Mouse (Mus musculus) cerebellum, adult 2 months (tissue): Measurements from ENCODE around the gene Slc13a2. TPM values are rescaled to one million over a fixed set of nuclear protein-coding genes. Genes with fewer than 3 reads are reported as not detected.

ENCODE experiments used
- DNase-seq, 2 experiments: peaks; one replicate each; pipeline ENCODE4 v3.0.0; 2021
- H3K27ac ChIP-seq: fragments of 200-500 bp; 2 replicates; pipeline ENCODE4 v1.5.1; 2012; ENCODE audit warnings: low read length, control low read depth, inconsistent platforms; ENCODE audit not compliant: insufficient read depth
- H3K27me3 ChIP-seq: fragments of 200-500 bp; 2 replicates; pipeline ENCODE4 v1.6.1; 2012; ENCODE audit warnings: inconsistent platforms, mild to moderate bottlenecking, low read length, moderate library complexity; ENCODE audit not compliant: control insufficient read depth, insufficient read depth
- H3K4me1 ChIP-seq: fragments of 200-500 bp; 2 replicates; pipeline ENCODE4 v1.6.1; 2011; ENCODE audit warnings: low read length; ENCODE audit not compliant: control insufficient read depth, insufficient read depth
- H3K4me3 ChIP-seq: fragments of 200-500 bp; replicated peaks from 2 replicates; pipeline ENCODE3; 2011; ENCODE audit warnings: mild to moderate bottlenecking, low read depth, low read length, control low read depth; ENCODE audit not compliant: insufficient read depth
- CTCF ChIP-seq: fragments of 200-500 bp; IDR thresholded peaks from 2 replicates; pipeline ENCODE4 v1.5.1; 2011; ENCODE audit warnings: low read depth, mild to moderate bottlenecking, control low read depth, low read length, moderate library complexity, borderline replicate concordance; ENCODE audit not compliant: insufficient read depth
- POLR2A ChIP-seq: fragments of 200-500 bp; IDR thresholded peaks from 2 replicates; pipeline ENCODE4 v1.6.1; 2011; ENCODE audit warnings: low read length, control low read depth, borderline replicate concordance; ENCODE audit not compliant: insufficient read depth
- WGBS: fragments of 180-500 bp; shearing (Covaris S2); methylation state at CpG from one replicate; pipeline ENCODE4 v1.1.7; 2018; 5-methylcytosine and 5-hydroxymethylcytosine counted together
- polyA plus RNA-seq: library from polyadenylated mRNA; depleted of rRNA; stranded (reverse); fragments of >200 nt; gene quantifications from 2 replicates; pipeline ENCODE4 v1.2.3, GENCODE M21; 2012

The Slc13a2 gene
- polyA plus RNA-seq, 1 experiment = not detected

DNA sequence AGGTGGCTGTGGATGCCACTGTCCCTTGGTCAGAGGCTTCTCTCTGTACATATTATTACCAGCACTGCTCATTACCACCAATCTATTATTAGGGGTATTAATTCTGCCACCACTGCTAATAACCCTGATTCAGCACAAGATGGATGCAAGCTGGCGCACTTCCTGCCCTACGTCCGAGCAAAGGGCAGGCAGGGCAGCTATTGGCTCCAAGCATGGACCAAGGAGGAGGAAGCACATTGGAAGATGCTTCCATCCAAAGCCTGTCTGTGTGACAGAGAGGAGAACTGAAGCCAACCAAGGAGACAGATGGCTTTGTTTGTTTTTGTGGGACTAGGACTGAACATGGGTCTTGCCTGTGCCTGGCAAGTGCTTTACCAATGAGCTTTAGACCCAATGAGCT lies 41.0 kb downstream of the Slc13a2 start:
- 56% methylated on average over 3 of the region's 3 CpGs for WGBS
- TF ChIP-seq POLR2A (no peak), CTCF (no peak)
- no peak for DNase-seq
- Histone ChIP-seq H3K27me3 (no peaks in the 10 kb centered on the region), H3K4me3 (no peak overlapping the region), H3K27ac (no peak overlapping the region), H3K4me1 (peaks cover 4% of the 10 kb centered on the region; the same call in 1 of the 2 replicates)

DNA sequence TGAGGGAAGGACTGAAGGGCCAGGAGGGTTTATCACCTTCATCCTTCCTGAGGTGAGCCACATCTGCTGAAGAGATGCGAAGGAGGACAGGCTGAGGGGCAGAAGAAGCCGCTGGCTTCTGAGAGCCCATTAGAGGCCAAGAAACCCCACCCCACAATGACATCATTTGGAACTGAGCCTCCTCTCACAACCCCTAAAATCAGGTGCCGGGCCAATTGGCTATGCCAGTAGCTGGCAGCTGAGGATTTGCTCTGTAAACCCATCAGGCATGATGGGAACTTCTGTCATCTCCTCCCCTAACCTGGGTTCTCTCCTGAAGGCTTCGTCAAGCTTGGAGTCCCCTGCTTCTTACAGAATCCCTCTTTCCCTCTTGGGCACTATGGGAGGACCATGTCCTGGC lies 41.7 kb downstream of the Slc13a2 start:
- no peak for DNase-seq
- H3K4me3 ChIP-seq = no peak overlapping the region
- 14% methylated on average over 4 of the region's 4 CpGs for WGBS
- peaks cover 4% of the 10 kb centered on the region; the same call in 1 of the 2 replicates for H3K4me1 ChIP-seq
- TF ChIP-seq POLR2A (no peak), CTCF (no peak)
- H3K27me3 ChIP-seq = no peaks in the 10 kb centered on the region
- no peak overlapping the region for H3K27ac ChIP-seq

DNA sequence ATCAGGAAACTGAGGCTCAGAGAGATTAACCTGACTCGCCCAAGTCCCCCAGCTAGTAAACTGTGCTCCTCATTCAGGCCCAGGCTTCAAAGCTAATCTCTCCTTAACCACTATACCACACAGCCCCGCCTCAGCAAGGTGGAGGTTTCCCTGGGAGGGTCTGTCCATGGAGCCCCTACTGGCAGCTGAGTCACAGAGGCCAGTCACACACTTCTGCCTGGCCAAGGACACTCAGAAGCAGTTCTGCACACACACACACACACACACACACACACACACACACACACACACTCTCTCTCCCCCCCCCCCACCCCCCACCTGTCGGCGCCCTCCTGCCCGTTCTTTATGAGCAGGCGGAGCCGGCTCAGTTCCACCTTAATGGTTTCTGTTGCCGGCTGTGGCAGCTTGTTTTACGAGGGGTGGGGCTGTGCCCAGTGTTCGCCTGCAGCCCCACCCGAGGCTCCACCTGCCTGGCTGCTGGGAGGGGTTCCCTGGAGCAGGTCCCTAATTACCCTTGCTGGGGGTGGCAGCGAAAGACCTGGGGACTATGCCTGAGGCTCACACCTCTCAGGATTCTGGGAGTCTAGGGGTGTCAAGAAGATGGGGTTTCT lies 44.4 kb downstream of the Slc13a2 start:
- Histone ChIP-seq H3K4me3 (no peak overlapping the region), H3K27ac (no peak overlapping the region), H3K27me3 (no peaks in the 10 kb centered on the region), H3K4me1 (peaks cover 4% of the 10 kb centered on the region; the same call in 1 of the 2 replicates)
- TF ChIP-seq CTCF = no peak
- TF ChIP-seq POLR2A = no peak
- WGBS = 52% methylated on average over 12 of the region's 12 CpGs
- no peak for DNase-seq

DNA sequence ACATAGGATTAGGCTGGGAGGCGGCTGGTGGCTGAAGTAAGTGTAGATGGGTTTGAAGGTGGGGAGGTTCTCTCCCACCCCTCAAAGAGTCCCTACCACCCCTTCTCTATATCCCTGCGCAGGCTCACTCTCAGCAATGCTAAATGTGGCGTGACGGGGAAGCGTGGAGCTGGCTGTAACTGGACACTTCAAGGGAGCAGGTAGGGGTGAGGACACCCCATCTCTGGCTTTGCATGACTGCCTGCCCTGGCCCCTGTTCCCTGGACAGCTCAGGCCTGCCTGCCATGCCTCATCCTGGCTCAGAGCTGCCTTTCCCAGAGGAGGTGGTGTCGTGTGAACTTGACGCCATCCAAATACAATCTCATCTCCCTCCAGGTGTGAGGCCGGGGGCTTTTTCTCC lies 47.9 kb downstream of the Slc13a2 start:
- WGBS = 80% methylated on average over 8 of the region's 8 CpGs
- no peak for DNase-seq
- Histone ChIP-seq H3K27me3 (no peaks in the 10 kb centered on the region), H3K4me1 (no peaks in the 10 kb centered on the region), H3K4me3 (no peak overlapping the region), H3K27ac (no peak overlapping the region)
- TF ChIP-seq POLR2A = no peak
- TF ChIP-seq CTCF = no peak

- 42% methylated on average over 7 of the region's 7 CpGs for WGBS
- H3K4me1 ChIP-seq = no peaks in the 10 kb centered on the region
- no peak overlapping the region for H3K4me3 ChIP-seq
These were observed 49.4 kb downstream of the Slc13a2 start for GRCm38 (mm10) chr11:78372610-78373009.

GRCm38 (mm10) chr11:78372166-78372565 lies 49.9 kb downstream of the Slc13a2 start:
- TF ChIP-seq POLR2A (no peak), CTCF (no peak)
- Histone ChIP-seq H3K4me3 (no peak overlapping the region), H3K27me3 (no peaks in the 10 kb centered on the region), H3K27ac (no peak overlapping the region), H3K4me1 (no peaks in the 10 kb centered on the region)
- DNase-seq = no peak
- 85% methylated on average over 3 of the region's 3 CpGs for WGBS

More at GRCm38 (mm10) chr11:78372610-78373009, 49.4 kb downstream of the Slc13a2 start:
- no peak for DNase-seq
- Histone ChIP-seq H3K27me3 (no peaks in the 10 kb centered on the region), H3K27ac (no peak overlapping the region)
- TF ChIP-seq POLR2A (no peak), CTCF (no peak)

DNA sequence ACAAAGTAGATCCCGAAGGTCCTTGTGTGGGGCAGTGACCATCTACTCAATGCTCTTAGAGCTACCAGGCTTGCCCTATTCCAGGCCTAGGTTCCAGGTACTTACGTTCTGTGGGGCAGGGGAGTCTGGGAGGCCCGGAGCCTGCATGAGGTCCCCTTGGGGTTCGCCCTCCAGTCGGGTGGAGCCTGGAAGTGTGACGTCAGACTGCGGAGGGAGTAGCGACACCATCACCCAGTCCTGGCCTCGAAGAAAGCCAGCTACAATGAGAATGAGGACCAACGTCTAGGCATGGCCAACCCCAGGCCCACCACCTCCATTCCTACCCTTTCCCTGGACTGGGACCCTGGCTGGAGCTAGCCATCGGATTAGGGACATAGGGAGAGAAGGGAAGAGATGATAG lies 50.3 kb downstream of the Slc13a2 start:
- 89% methylated on average over 11 of the region's 11 CpGs for WGBS
- Histone ChIP-seq H3K27ac (no peak overlapping the region), H3K4me3 (no peak overlapping the region), H3K27me3 (no peaks in the 10 kb centered on the region), H3K4me1 (no peaks in the 10 kb centered on the region)
- no peak for TF ChIP-seq POLR2A
- no peak for TF ChIP-seq CTCF
- DNase-seq = no peak

GRCm38 (mm10) chr11:78370389-78370788 lies 51.6 kb downstream of the Slc13a2 start:
- H3K4me3 ChIP-seq = no peak overlapping the region
- WGBS = 41% methylated on average over 1 of the region's 1 CpGs
- DNase-seq = no peak

More at GRCm38 (mm10) chr11:78370389-78370788, 51.6 kb downstream of the Slc13a2 start:
- TF ChIP-seq CTCF = no peak
- Histone ChIP-seq H3K27me3 (no peaks in the 10 kb centered on the region), H3K27ac (no peak overlapping the region), H3K4me1 (no peaks in the 10 kb centered on the region)
